Mouse (Mus musculus): Measurements from ENCODE around the gene Ddx21. TPM values are rescaled to one million over a fixed set of nuclear protein-coding genes. Genes with fewer than 3 reads are reported as not detected.
"Not testable (repeated sequence)": the region's sequence is repeated elsewhere in the genome, so short reads cannot be mapped to it uniquely, and the experiment has no call there.

The Ddx21 gene
- polyA plus RNA-seq, 1 experiment, result 179 TPM

DNA sequence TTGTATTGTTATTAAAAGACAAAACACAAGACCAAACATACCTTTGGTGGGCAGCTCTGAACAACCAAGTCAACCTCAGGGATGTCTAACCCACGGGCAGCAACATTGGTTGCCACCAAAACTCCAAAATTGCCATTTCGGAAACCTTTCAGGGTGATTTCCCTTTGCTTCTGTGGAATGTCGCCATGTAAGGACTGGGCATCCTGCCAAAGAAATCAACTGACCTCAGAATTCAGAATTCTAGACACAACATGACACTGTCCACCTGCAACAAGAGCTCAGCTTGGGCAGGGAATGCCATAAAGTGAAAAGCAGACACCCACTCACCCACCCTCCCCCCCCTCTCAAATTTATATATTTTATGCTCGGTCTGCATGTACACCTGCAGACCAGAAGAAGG lies 13.5 kb downstream of the Ddx21 start:
- H3K9me3 ChIP-seq (replicated peaks; ENCODE audit: control insufficient read depth, insufficient read depth, low read length, poor library complexity, severe bottlenecking), result no peaks in the 10 kb centered on the region
- no peaks in the 10 kb centered on the region for H3K4me1 ChIP-seq (ENCODE audit: control insufficient read depth, insufficient read depth, low read length)
- H3K36me3 ChIP-seq (ENCODE audit: control insufficient read depth, insufficient read depth, low read length, poor library complexity, severe bottlenecking), result peaks cover 92% of the 10 kb centered on the region

DNA sequence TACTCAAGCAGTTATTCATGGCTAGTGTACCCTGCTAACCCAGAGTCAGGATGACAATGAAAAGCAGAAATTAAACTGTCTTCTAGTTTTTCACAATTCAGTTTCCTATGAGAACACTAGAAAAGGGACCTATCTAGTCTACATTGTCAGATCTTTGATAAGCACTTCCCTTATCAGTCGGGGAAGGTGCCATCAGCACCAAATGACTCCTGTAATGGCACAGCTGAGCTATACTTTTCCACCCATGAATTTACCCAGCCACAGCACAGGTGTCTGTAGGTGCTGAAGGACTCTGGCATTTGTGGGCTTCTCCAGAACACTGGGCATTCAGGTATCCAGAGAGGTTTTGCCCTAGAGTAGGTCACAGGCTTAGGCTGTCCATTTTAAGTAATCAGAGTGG lies 18.8 kb downstream of the Ddx21 start:
- Histone ChIP-seq H3K4me3 (ENCODE audit: low read depth, low read length) (no peak overlapping the region), H3K27ac (ENCODE audit: insufficient read depth, low read length) (no peak overlapping the region), H3K4me1 (ENCODE audit: control insufficient read depth, insufficient read depth, low read length) (no peaks in the 10 kb centered on the region), H3K36me3 (ENCODE audit: control insufficient read depth, insufficient read depth, low read length, poor library complexity, severe bottlenecking) (peaks cover 72% of the 10 kb centered on the region), H3K9me3 (replicated peaks; ENCODE audit: control insufficient read depth, insufficient read depth, low read length, poor library complexity, severe bottlenecking) (no peaks in the 10 kb centered on the region), H3K9ac (ENCODE audit: low read depth, poor library complexity, severe bottlenecking) (no peak overlapping the region), H3K27me3 (ENCODE audit: control insufficient read depth, insufficient read depth, low read length, poor library complexity, severe bottlenecking) (no peaks in the 10 kb centered on the region)
- no peak for TF ChIP-seq POLR2A (IDR thresholded peaks at IDR 0.05; ENCODE audit: insufficient read depth, low read length)
- no peak for TF ChIP-seq CTCF (IDR thresholded peaks at IDR 0.05; ENCODE audit: low read depth, low read length)

More for the DNA sequence above, 13.5 kb downstream of the Ddx21 start:
- Histone ChIP-seq H3K4me3 (ENCODE audit: low read depth, low read length) (no peak overlapping the region), H3K27me3 (ENCODE audit: control insufficient read depth, insufficient read depth, low read length, poor library complexity, severe bottlenecking) (no peaks in the 10 kb centered on the region), H3K27ac (ENCODE audit: insufficient read depth, low read length) (no peak overlapping the region), H3K9ac (ENCODE audit: low read depth, poor library complexity, severe bottlenecking) (no peak overlapping the region)
- no peak for TF ChIP-seq EP300 (IDR thresholded peaks at IDR 0.05; ENCODE audit: insufficient read depth, low read depth, low read length)

DNA sequence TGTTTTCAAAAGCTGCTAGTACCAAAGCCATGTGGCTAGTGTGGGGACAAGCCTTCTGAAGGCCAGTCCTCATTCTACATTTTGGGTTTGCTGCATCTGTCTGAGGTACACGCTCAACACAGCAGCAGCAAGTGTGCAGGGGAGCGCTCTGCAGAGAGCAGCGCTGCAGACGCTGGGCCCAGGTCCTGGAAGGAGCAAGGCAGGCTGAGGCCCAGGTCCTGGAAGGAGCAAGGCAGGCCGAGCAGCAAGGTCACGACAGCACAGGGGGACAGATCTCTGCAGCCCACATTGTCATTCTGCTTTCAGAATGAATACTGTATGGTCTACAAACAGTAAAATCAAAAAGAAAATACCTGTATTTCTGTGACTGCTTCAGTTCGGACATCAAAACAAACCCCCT lies 19.4 kb downstream of the Ddx21 start:
- H3K9me3 ChIP-seq (replicated peaks; ENCODE audit: control insufficient read depth, insufficient read depth, low read length, poor library complexity, severe bottlenecking), result no peaks in the 10 kb centered on the region
- H3K27me3 ChIP-seq (ENCODE audit: control insufficient read depth, insufficient read depth, low read length, poor library complexity, severe bottlenecking), result no peaks in the 10 kb centered on the region
- no peaks in the 10 kb centered on the region for H3K4me1 ChIP-seq (ENCODE audit: control insufficient read depth, insufficient read depth, low read length)
- H3K4me3 ChIP-seq (ENCODE audit: low read depth, low read length), result no peak overlapping the region
- H3K36me3 ChIP-seq (ENCODE audit: control insufficient read depth, insufficient read depth, low read length, poor library complexity, severe bottlenecking), result peaks cover 67% of the 10 kb centered on the region
- H3K27ac ChIP-seq (ENCODE audit: insufficient read depth, low read length), result no peak overlapping the region
- TF ChIP-seq POLR2A (IDR thresholded peaks at IDR 0.05; ENCODE audit: insufficient read depth, low read length), result no peak
- no peak for TF ChIP-seq CTCF (IDR thresholded peaks at IDR 0.05; ENCODE audit: low read depth, low read length)
- TF ChIP-seq EP300 (IDR thresholded peaks at IDR 0.05; ENCODE audit: insufficient read depth, low read depth, low read length), result no peak
- H3K9ac ChIP-seq (ENCODE audit: low read depth, poor library complexity, severe bottlenecking), result no peak overlapping the region

DNA sequence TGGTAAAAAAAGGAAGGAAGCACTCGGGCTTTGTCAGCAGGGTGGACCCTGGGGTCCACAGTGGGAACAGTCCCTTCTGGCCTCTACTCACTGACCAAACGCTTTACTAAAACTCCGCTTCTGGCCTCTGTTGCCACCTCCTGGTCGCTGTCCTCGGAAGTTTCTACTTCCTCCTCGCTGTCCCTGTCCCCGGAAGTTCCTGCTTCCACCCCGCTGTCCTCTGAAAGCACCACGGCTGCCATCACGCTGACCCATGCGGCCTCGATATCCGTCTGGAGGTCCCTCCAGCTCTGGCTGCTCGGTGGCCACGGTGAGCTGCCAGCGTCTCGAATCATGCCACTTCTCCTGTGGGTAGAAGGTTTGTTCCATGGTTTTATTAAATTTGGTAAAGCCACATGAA lies 19.8 kb downstream of the Ddx21 start:
- no peaks in the 10 kb centered on the region for H3K4me1 ChIP-seq (ENCODE audit: control insufficient read depth, insufficient read depth, low read length)
- H3K9ac ChIP-seq (ENCODE audit: low read depth, poor library complexity, severe bottlenecking), result no peak overlapping the region
- H3K36me3 ChIP-seq (ENCODE audit: control insufficient read depth, insufficient read depth, low read length, poor library complexity, severe bottlenecking), result peaks cover 62% of the 10 kb centered on the region
- no peaks in the 10 kb centered on the region for H3K27me3 ChIP-seq (ENCODE audit: control insufficient read depth, insufficient read depth, low read length, poor library complexity, severe bottlenecking)
- TF ChIP-seq EP300 (IDR thresholded peaks at IDR 0.05; ENCODE audit: insufficient read depth, low read depth, low read length) (no peak), POLR2A (IDR thresholded peaks at IDR 0.05; ENCODE audit: insufficient read depth, low read length) (no peak), CTCF (IDR thresholded peaks at IDR 0.05; ENCODE audit: low read depth, low read length) (no peak)
- no peak overlapping the region for H3K27ac ChIP-seq (ENCODE audit: insufficient read depth, low read length)
- H3K4me3 ChIP-seq (ENCODE audit: low read depth, low read length), result no peak overlapping the region
- no peaks in the 10 kb centered on the region for H3K9me3 ChIP-seq (replicated peaks; ENCODE audit: control insufficient read depth, insufficient read depth, low read length, poor library complexity, severe bottlenecking)

DNA sequence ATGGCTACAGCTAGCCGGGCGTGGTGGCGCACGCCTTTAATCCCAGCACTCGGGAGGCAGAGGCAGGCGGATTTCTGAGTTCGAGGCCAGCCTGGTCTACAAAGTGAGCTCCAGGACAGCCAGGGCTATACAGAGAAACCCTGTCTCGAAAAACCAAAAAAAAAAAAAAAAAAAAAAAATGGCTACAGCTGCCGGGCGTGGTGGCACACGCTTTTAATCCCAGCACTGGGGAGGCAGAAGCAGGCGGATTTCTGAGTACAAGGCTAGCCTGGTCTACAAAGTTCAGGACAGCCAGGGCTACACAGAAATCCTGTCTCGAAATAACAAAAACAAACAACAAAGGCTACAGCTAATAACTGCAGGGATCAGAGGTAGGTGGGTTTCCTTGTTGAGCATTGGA lies 23.0 kb downstream of the Ddx21 start:
- not testable (repeated sequence) for H3K4me1 ChIP-seq (ENCODE audit: control insufficient read depth, insufficient read depth, low read length); H3K27ac ChIP-seq (ENCODE audit: insufficient read depth, low read length); H3K9me3 ChIP-seq (replicated peaks; ENCODE audit: control insufficient read depth, insufficient read depth, low read length, poor library complexity, severe bottlenecking); H3K27me3 ChIP-seq (ENCODE audit: control insufficient read depth, insufficient read depth, low read length, poor library complexity, severe bottlenecking); H3K9ac ChIP-seq (ENCODE audit: low read depth, poor library complexity, severe bottlenecking); H3K4me3 ChIP-seq (ENCODE audit: low read depth, low read length)
- H3K36me3 ChIP-seq (ENCODE audit: control insufficient read depth, insufficient read depth, low read length, poor library complexity, severe bottlenecking), result peaks cover 33% of the 10 kb centered on the region

DNA sequence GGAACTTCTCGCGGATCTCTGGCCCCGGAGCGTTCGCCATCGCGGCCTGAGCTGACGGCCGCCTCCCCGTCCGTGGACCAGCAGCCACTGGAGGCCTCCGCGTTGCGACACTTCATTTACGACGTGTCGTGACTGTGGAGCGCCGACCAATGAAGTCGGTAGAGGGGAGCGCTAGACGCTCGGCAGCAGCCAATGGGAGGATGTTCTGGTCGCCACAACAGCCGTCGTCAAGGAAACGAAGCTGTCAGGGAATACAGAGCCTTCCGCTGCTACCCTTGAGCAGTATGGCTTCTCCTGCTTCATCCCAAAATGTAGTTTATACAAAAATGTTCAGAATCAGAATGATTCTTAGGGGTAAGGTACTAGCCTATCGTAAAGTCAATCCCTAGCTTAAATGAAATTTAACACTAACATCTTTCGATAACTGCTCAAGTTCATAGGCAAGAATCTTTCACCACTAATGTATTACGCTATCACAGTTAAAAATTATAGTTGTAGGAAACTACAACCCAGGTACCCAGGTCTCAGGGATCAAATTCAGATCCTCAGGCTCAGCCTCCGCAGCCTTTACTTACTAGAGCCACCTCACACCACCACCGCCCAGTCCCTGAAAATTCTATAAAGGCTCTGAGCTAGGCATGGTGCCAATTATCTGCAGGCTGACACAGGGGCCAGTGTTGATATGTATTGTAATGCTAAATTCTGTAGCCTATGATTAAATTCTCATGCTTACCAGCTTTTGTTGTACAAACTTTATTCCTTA lies 23.6 kb downstream of the Ddx21 start, which contains the start of gene Kif1bp:
Gene Kif1bp, minus strand, starts transcription at position 120 of the 763 bp plus-strand sequence.
- Histone ChIP-seq H3K9ac (ENCODE audit: low read depth, poor library complexity, severe bottlenecking) (peak within 1 kb of the TSS; percentile 60), H3K27ac (ENCODE audit: insufficient read depth, low read length) (no peak within 1 kb of the TSS), H3K9me3 (replicated peaks; ENCODE audit: control insufficient read depth, insufficient read depth, low read length, poor library complexity, severe bottlenecking) (no peaks in the 10 kb centered on the region), H3K4me3 (ENCODE audit: low read depth, low read length) (peak within 1 kb of the TSS; percentile 79), H3K27me3 (ENCODE audit: control insufficient read depth, insufficient read depth, low read length, poor library complexity, severe bottlenecking) (no peaks in the 10 kb centered on the region), H3K36me3 (ENCODE audit: control insufficient read depth, insufficient read depth, low read length, poor library complexity, severe bottlenecking) (peaks cover 27% of the 10 kb centered on the region), H3K4me1 (ENCODE audit: control insufficient read depth, insufficient read depth, low read length) (no peaks in the 10 kb centered on the region)
- TF ChIP-seq EP300 (IDR thresholded peaks at IDR 0.05; ENCODE audit: insufficient read depth, low read depth, low read length) (no peak), POLR2A (IDR thresholded peaks at IDR 0.05; ENCODE audit: insufficient read depth, low read length) (peak; percentile 81), CTCF (IDR thresholded peaks at IDR 0.05; ENCODE audit: low read depth, low read length) (no peak)
